Mouse (Mus musculus): ENCODE measurements at regions not wholly inside any gene's neighbourhood (a gene's known extent, or its start where the extent isn't known, plus 50 kb on each side); places are given as distances from the start of the nearest gene placed in this dataset.
"Not testable (repeated sequence)": the region's sequence is repeated elsewhere in the genome, so short reads cannot be mapped to it uniquely, and the experiment has no call there.

DNA sequence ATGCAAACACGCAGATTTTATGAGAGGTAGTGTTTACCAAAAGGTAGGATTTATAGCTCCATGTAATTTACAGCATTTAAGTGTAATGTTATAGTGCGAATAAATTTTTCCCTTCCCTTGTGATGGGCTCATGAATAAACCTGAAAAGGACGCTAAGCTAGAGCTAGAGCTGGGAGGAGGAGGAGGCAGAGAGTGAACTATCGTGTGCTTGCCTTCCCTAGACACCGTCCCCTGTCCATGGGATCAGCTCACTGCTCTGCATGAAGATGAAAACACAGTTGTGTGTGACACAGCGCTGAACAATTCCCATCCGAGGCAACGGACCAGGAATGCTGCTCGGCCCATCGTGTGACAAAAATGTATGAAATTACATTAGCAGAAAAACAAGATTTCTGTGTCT, 81.7 kb upstream of the Ifngr1 start:
- in situ Hi-C loops (cut with MboI; ENCODE audit: low pct_unique_long_range_greater_than_20kb), result no loop called here
- no peak for ATAC-seq
- no peak for DNase-seq (ENCODE audit: low read depth, low spot score)
- no peaks in the 10 kb centered on the region for H3K27me3 ChIP-seq
- ChIA-PET CTCF (no interaction called here), POLR2A (interaction anchor here (0.6 kb wide), 1 partner anchor 38 kb away, joined by 5 read pairs; no protein-coding TSS in a partner anchor)
- no peak for TF ChIP-seq CTCF (IDR thresholded peaks at IDR 0.05)

GRCm38 (mm10) chr10:19514366-19514765, 77.4 kb upstream of the Ifngr1 start:
- DNase-seq (ENCODE audit: low read depth, low spot score); in situ Hi-C loops (cut with MboI; ENCODE audit: low pct_unique_long_range_greater_than_20kb); ATAC-seq; POLR2A ChIA-PET; H3K27me3 ChIP-seq: not testable (repeated sequence)
- CTCF ChIA-PET, result interaction anchor here (0.8 kb wide), 1 partner anchor 101 kb away, joined by 3 read pairs; no protein-coding TSS in a partner anchor

DNA sequence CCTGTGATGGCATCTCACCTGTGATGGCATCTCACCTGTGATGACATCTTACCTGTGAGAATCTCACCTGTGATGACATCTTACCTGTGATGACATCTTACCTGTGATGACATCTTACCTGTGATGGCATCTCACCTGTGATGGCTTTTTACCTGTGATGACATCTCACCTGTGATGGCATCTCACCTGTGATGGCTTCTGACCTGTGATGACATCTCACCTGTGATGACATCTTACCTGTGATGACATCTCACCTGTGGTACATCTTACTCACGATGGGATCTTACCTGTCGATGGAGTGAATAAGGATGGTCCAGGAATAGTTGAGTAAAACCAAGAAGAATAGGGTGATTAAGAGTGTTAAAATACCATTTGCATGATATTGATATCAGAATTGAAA, 76.9 kb upstream of the Ifngr1 start:
- DNase-seq (ENCODE audit: low read depth, low spot score) (no peak), ATAC-seq (no peak)
- ChIA-PET POLR2A (no interaction called here), CTCF (no interaction called here)
- in situ Hi-C loops (cut with MboI; ENCODE audit: low pct_unique_long_range_greater_than_20kb), result no loop called here
- no peaks in the 10 kb centered on the region for H3K27me3 ChIP-seq
- TF ChIP-seq CTCF (IDR thresholded peaks at IDR 0.05), result no peak

GRCm38 (mm10) chr10:19516011-19516410, 75.7 kb upstream of the Ifngr1 start:
- no peaks in the 10 kb centered on the region for H3K27me3 ChIP-seq
- ATAC-seq (no peak), DNase-seq (ENCODE audit: low read depth, low spot score) (no peak)
- peak; percentile 54 for TF ChIP-seq CTCF (IDR thresholded peaks at IDR 0.05)
- ChIA-PET CTCF (no interaction called here), POLR2A (interaction anchor here (0.6 kb wide), 1 partner anchor 595 kb away, joined by 5 read pairs; no protein-coding TSS in a partner anchor)
- in situ Hi-C loops (cut with MboI; ENCODE audit: low pct_unique_long_range_greater_than_20kb), result no loop called here

DNA sequence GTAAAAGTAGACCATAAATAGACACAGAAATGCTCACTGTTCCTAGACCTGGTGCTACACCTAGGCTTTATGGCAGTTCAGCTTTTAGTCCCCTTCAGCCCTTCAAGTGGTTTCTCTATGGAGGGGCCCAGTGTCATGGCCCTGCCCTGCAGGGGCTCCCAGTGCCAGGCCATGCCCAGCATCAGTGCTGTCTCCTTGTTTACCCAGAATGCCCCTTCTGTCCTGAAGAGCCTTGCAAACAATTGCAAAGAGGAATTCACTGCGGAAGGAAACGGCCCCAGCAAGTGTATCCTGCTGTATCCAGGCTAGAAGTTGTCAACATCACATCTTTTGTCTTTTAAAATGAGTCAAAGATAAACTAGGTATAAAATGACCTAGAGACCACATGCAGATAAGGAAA, 74.7 kb upstream of the Ifngr1 start:
- DNase-seq (ENCODE audit: low read depth, low spot score) (no peak), ATAC-seq (no peak)
- CTCF ChIA-PET, result no interaction called here
- in situ Hi-C loops (cut with MboI; ENCODE audit: low pct_unique_long_range_greater_than_20kb), result no loop called here
- POLR2A ChIA-PET, result no interaction called here
- no peaks in the 10 kb centered on the region for H3K27me3 ChIP-seq
- TF ChIP-seq CTCF (IDR thresholded peaks at IDR 0.05), result no peak

DNA sequence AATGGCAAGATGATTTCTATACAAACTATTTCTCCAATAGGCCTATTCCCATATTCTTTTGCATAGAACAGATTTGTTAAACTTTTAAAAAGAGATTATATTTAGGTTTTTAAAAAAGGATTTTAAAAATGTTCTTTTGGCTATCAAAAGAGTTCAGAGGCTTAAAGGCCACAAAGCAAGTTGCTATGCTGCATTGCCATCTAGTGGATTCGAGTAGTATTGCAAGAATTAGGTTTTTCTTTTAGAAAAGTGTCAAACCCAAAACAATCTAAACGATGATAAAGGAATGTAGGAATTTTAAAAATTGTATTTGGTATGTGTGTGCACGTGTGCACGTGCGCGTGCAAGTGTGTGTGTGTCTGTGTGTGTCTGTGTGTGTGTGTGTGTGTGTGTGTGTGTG, 73.0 kb upstream of the Ifngr1 start:
- CTCF ChIA-PET, result interaction anchor here (0.8 to 1.6 kb wide), 5 partner anchors 154 to 334 kb away, joined by 3 to 4 read pairs (median 3); no protein-coding TSS in a partner anchor
- peak; percentile 66 for TF ChIP-seq CTCF (IDR thresholded peaks at IDR 0.05)
- ATAC-seq, result no peak
- POLR2A ChIA-PET, result interaction anchor here (0.6 to 0.9 kb wide), 2 partner anchors 102 to 275 kb away, joined by 3 read pairs; no protein-coding TSS in a partner anchor
- no peak for DNase-seq (ENCODE audit: low read depth, low spot score)
- in situ Hi-C loops (cut with MboI; ENCODE audit: low pct_unique_long_range_greater_than_20kb), result no loop called here
- no peaks in the 10 kb centered on the region for H3K27me3 ChIP-seq

- ATAC-seq (no peak), DNase-seq (ENCODE audit: low read depth, low spot score) (no peak)
- POLR2A ChIA-PET, result interaction anchor here (0.6 kb wide), 1 partner anchor 260 kb away, joined by 3 read pairs; no protein-coding TSS in a partner anchor
- in situ Hi-C loops (cut with MboI; ENCODE audit: low pct_unique_long_range_greater_than_20kb), result no loop called here
- H3K27me3 ChIP-seq, result no peaks in the 10 kb centered on the region
- CTCF ChIA-PET, result no interaction called here
- no peak for TF ChIP-seq CTCF (IDR thresholded peaks at IDR 0.05)
Measured at GRCm38 (mm10) chr10:19522198-19522597, 69.6 kb upstream of the Ifngr1 start.

DNA sequence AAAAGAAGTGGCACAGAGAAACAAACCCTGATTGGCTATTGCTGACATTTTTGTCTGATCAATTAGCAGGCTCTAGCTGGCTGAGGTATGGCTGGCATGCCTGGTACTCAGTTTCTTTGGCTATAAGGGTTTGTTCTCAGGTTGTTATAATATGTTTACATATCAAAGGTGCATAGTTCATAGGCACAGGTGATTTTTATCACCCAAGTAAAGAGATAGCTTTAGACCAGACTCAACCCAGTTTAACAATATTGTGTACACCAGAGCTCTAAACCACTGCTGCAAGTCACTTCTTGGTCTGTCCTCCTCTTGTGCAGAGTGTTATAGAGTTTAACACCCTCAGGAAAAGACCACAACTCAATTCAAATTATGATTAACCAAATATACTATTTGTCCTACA, 65.8 kb upstream of the Ifngr1 start:
- POLR2A ChIA-PET, result interaction anchor here (0.6 kb wide), 1 partner anchor 602 kb away, joined by 4 read pairs; no protein-coding TSS in a partner anchor
- H3K27me3 ChIP-seq, result no peaks in the 10 kb centered on the region
- CTCF ChIA-PET, result interaction anchor here (0.9 to 1.1 kb wide), 4 partner anchors 24 to 80 kb away, joined by 3 to 4 read pairs (median 3); partner anchors contain the start of gene Ifngr1
- no peak for ATAC-seq
- no peak for TF ChIP-seq CTCF (IDR thresholded peaks at IDR 0.05)
- DNase-seq (ENCODE audit: low read depth, low spot score), result no peak
- in situ Hi-C loops (cut with MboI; ENCODE audit: low pct_unique_long_range_greater_than_20kb), result no loop called here

GRCm38 (mm10) chr10:19526353-19526752, 65.4 kb upstream of the Ifngr1 start:
- ATAC-seq, result peak; percentile 91
- ChIA-PET CTCF (interaction anchor here (0.9 to 1.1 kb wide), 5 partner anchors 24 to 79 kb away, joined by 3 to 4 read pairs (median 3); partner anchors contain the start of gene Ifngr1), POLR2A (interaction anchor here (0.6 kb wide), 1 partner anchor 602 kb away, joined by 4 read pairs; no protein-coding TSS in a partner anchor)
- no peak for TF ChIP-seq CTCF (IDR thresholded peaks at IDR 0.05)
- H3K27me3 ChIP-seq, result no peaks in the 10 kb centered on the region
- DNase-seq (ENCODE audit: low read depth, low spot score), result peak; percentile 39
- in situ Hi-C loops (cut with MboI; ENCODE audit: low pct_unique_long_range_greater_than_20kb), result no loop called here

DNA sequence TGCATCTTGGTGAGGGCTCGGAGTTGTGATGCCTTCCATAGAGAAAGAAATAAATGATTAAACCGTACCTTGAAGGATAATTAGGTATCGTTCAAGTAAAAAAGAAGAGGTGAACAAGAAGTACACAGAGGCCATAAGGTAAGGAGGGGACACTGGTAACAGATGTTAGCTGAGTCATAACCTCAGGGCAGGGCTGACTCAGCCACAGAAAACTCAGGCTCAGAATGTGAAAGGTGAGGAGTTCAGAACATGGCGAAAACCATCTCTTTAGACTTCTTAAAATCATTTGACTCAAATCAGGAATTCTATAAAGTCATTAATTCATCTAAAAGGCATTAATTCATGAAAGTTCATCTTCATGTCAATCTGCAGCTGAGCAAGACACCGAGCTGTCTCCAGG, 62.1 kb upstream of the Ifngr1 start:
- POLR2A ChIA-PET, result no interaction called here
- in situ Hi-C loops (cut with MboI; ENCODE audit: low pct_unique_long_range_greater_than_20kb), result no loop called here
- no peak for TF ChIP-seq CTCF (IDR thresholded peaks at IDR 0.05)

DNA sequence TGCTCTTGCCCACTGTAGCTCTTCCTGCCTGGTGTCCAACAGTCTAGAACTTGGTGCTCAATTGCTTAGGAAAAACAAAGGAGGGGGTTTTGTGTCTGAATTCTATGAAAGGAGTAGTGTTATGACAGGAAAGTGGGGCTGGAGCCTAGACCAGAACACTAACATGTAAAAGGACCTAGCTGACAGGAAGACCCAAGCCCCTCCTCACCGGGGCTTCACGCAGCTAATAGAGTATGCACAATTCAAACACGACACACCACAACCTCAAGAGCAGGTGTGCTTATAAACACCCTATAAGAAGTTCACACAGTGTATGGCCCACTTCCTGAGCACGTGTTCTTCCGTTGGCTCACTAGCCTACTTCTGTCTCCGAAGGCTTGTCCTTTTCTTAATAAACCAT, 61.7 kb upstream of the Ifngr1 start:
- CTCF ChIA-PET, result interaction anchor here (1.4 to 2.1 kb wide), 2 partner anchors 50 to 71 kb away, joined by 3 to 4 read pairs; no protein-coding TSS in a partner anchor
- no peak for DNase-seq (ENCODE audit: low read depth, low spot score)
- no peaks in the 10 kb centered on the region for H3K27me3 ChIP-seq
- in situ Hi-C loops (cut with MboI; ENCODE audit: low pct_unique_long_range_greater_than_20kb), result no loop called here
- no peak for TF ChIP-seq CTCF (IDR thresholded peaks at IDR 0.05)
- ATAC-seq, result no peak
- POLR2A ChIA-PET, result no interaction called here

More for the DNA sequence above, 62.1 kb upstream of the Ifngr1 start:
- H3K27me3 ChIP-seq, result no peaks in the 10 kb centered on the region
- CTCF ChIA-PET, result interaction anchor here (1.4 to 2.1 kb wide), 2 partner anchors 51 to 72 kb away, joined by 3 to 4 read pairs; no protein-coding TSS in a partner anchor
- ATAC-seq (no peak), DNase-seq (ENCODE audit: low read depth, low spot score) (no peak)
